Mouse (Mus musculus) brain, embryonic 14.5 days (tissue): ENCODE results near the gene Lgsn. TPM values are rescaled to one million over a fixed set of nuclear protein-coding genes. Genes with fewer than 3 reads are reported as not detected.

Experiments
- DNase-seq: peaks from one replicate; pipeline ENCODE4 v3.0.0-alpha.2; 2011; ENCODE audit warnings: low read depth
- CTCF ChIP-seq: fragments of 200-500 bp; IDR thresholded peaks from 2 replicates; pipeline ENCODE4 v1.5.1; 2012; ENCODE audit warnings: inconsistent platforms, mild to moderate bottlenecking, moderate library complexity, borderline replicate concordance; ENCODE audit not compliant: insufficient read depth, insufficient read length; ENCODE audit errors: extremely low read depth
- POLR2A ChIP-seq: fragments of 200-500 bp; IDR thresholded peaks from 2 replicates; pipeline ENCODE4 v1.6.1; 2012; ENCODE audit warnings: mild to moderate bottlenecking, inconsistent platforms, borderline replicate concordance; ENCODE audit not compliant: poor library complexity, insufficient read depth, insufficient read length, severe bottlenecking; ENCODE audit errors: extremely low read depth
- polyA plus RNA-seq: library from polyadenylated mRNA; depleted of rRNA; stranded (reverse); fragments of >200 nt; gene quantifications from 2 replicates; pipeline ENCODE4 v1.2.3, GENCODE M21; 2012; rRNA removed

Lgsn gene
- polyA plus RNA-seq: not detected in 2 replicates

GRCm38 (mm10) chr1:31176101-31176500 lies at the start of gene Lgsn:
TSS of gene Lgsn (plus strand) at chr1:31176401.
- TF ChIP-seq POLR2A: no peak
- TF ChIP-seq CTCF: no peak

DNA sequence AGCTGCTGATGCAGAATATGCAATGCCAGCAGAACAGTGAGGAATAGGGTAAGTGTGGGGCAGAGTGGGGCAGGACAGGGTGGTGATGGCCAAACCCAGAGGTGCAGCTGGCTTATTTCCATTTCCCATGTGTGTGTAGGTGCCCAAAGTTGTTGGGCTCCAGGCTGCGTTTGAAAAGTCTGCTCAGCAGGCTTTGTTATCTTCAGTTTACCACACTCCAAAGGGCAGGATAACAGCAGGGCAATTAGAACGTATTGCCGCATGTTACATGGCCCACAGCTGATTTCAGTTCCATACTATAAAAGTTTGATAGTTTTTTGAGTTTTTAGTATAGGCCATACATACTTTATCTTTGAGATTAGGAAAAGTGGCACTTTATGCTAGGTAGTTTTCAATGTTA lies 37.8 kb upstream of the Lgsn start:
- TF ChIP-seq POLR2A (no peak), CTCF (no peak)
- no peak for DNase-seq

More at GRCm38 (mm10) chr1:31176101-31176500, at the start of gene Lgsn:
- no peak for DNase-seq

DNA sequence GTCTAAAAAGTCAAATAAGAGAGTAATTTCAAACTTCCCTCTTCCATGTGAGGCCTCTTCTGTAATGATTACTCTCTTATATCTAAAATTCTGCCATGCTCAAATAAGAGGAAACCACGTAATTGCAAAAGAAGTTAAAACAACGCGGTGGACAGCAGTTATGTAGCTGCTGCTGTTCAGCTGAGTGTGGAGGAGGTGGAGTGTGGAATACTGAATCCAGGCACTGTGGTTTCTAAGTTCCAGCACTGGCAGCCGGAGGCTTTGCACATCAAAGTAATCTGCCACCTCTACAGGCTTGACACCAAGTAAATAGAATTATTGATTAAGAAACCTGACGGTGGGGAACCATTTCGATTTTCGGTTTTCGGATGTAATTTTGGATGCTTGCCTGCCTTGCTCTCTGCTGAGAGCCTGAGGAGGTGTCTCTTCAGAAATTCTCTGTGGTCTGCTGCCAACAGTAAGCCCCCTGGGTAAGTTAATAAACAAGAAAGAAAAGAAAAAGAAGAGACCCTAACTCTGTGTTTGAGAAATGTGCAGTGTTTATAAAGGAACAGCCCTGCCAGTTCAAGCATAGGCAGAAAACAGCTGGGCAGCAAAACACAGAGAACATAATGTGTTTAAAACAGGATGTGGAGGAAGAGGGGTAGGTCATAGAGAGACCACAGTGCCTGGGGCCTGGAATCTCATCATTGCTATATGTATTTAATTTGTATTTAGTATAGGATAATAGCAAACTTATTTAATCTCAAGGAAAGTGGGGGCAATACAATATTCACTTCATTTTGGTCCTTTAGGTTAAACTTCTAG lies 33.7 kb upstream of the Lgsn start:
- no peak for TF ChIP-seq POLR2A
- no peak for TF ChIP-seq CTCF
- DNase-seq: peak; percentile 39

GRCm38 (mm10) chr1:31143571-31143970 lies 32.6 kb upstream of the Lgsn start:
- TF ChIP-seq POLR2A (no peak), CTCF (no peak)
- DNase-seq: no peak

- TF ChIP-seq CTCF: no peak
- TF ChIP-seq POLR2A: no peak
- no peak for DNase-seq
Observed at GRCm38 (mm10) chr1:31149671-31150070, 26.5 kb upstream of the Lgsn start.

GRCm38 (mm10) chr1:31150546-31150945 lies 25.7 kb upstream of the Lgsn start:
- TF ChIP-seq POLR2A (no peak), CTCF (no peak)
- no peak for DNase-seq

DNA sequence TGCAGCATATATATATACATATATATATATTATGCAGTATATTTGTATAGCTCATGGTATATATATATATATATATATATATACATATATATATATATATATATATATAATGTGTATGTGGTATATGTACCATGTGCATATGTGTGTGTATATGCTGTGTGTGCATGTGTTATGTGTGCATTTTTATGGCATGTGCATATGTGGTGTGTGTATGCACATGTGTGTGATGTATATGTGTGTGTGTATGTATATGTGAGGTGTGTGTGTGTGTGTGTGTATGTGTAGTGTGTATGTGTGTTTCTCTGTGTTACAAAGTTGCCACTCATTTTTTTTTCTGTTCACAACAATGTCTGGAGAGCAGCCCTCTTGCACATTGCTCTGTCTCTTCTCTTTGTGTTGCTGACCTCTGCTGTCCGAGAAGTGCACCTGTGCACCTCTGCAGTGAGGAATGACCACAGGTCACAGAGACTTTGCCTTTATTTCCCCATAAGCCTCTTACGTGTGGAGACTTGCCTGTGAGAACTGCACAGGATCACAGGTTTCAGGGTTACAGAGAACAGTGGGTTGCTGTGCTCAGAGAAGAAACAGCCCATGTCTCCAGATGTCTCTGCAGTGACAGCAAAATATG lies 23.3 kb upstream of the Lgsn start:
- TF ChIP-seq CTCF (no peak), POLR2A (no peak)
- no peak for DNase-seq

- DNase-seq: peak; percentile 78
- no peak for TF ChIP-seq POLR2A
- peak; percentile 77; the same call in 1 of the 2 replicates for TF ChIP-seq CTCF
Observed at GRCm38 (mm10) chr1:31153793-31154349, 22.3 kb upstream of the Lgsn start.

- DNase-seq: no peak
- TF ChIP-seq POLR2A: no peak
- no peak for TF ChIP-seq CTCF
Observed at GRCm38 (mm10) chr1:31156185-31156584, 20.0 kb upstream of the Lgsn start.

- TF ChIP-seq POLR2A (no peak), CTCF (no peak)
Observed at GRCm38 (mm10) chr1:31156884-31157283, 19.3 kb upstream of the Lgsn start.

DNA sequence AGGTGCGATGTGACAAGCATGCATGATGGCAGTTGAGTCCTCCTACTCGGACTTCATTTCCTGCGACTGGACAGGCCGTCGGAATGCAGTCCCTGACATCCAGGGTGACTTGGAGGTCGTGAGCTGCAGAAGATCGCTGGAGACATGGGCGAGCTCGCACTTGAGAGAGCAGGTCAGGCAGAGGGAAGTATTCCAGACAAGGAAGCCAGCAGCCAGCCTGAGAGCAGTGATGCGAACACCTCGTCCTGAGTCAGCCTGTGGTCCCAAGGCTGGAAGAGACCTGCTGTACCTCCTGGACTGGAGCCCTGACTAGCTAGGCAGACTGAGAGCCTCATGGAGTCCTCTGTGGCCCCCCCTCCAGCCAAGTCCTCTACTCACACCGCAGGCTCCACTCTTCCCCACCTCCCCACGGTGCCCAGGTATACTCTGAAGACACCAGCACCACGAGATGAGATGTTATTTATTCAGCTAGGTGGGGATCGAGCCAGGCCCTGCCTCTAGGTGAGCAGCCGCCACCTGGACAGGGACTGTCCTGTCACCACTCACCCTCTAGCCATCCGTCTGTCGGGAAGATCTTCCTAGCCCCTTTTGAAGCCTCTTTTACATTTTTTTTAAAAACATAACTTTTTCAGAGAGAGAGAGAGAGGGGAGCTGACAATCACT lies 11.5 kb upstream of the Lgsn start:
- TF ChIP-seq CTCF (no peak), POLR2A (no peak)
- no peak for DNase-seq

More at GRCm38 (mm10) chr1:31156884-31157283, 19.3 kb upstream of the Lgsn start:
- no peak for DNase-seq
